Mouse (Mus musculus): ENCODE results near the gene Setd5.
A peak's percentile ranks its signal among the peaks of the same experiment; 100 is the strongest.

Setd5 gene

GRCm38 (mm10) chr6:113076686-113077516 lies at the start of gene Setd5:
TSS of gene Setd5 (plus strand) at chr6:113077365.
- peak; percentile 98 to 99 for DNase-seq

DNA sequence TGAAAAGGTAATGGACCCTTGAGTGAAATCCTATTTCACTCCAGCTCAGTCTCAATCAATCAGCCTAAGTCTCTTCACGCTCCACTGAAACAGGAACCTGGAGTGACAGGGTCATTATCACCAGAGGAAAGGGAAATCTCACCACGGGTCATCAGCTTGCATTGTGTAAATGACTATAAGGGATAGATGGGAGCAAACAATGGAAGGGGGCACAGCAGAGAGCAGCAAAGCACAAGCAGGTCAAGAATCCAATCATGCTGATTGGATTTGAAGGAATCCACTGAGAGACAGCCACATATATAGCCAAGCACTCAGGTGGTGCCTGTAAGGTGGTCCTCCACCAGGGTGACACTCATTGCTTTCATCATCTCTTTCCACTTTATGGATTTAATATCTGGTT lies 49.7 kb upstream of the Setd5 start:
- no peak for DNase-seq

DNA sequence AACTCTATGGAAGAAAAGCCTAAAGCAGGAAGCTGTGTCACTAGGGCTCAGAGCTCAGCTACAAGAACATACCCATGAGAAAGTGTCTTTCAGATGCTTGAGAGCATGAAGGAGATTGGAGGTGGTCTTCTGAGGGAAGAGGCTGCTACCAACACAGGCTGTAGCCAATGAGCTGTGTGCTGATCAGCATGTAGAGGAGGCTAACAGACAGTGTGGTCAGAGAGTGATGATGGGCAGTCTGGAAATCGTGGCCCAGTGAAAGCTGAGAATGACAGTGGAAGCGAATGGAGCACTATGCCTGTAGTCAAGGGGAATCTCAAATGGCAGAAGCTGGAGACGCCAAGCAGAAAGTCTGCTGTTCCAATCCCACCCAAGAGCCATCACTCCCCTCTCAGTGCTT lies 48.2 kb upstream of the Setd5 start:
- no peak for DNase-seq

- peak in 1 of 2 experiments; percentile 22 for DNase-seq
Measured at GRCm38 (mm10) chr6:113030553-113030952, 46.6 kb upstream of the Setd5 start.

DNA sequence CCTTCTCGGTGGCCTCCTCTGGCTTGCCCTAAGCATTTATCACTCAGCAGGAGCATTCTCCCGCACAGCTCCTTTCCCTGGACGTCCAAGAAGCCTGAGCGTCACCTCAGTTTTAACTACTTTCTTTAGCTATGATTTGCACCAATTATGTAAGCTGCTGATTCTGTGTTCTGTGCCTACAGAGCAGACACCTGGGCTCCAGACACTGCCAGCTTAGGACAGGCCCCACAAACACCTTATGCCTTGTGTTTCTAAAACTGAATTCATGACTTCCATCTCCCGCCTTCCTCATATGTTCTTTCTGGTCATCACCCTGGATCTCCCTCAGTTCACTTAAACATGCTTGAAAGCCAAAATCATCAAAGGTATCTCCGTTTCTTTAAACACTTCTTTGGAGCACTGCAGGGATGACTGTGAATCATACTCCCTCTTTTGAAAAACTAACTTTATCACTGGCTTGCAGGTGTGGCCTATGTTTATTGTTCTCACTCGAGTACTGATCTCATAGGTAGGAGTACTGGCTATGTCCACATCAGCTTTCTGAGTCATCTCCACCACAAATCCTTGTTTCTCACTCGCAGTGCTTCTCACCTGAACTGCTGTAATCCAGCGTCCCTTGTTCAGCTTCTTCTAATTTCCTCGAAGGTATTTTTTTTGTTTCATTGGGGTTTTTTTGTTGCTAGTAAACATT lies 46.0 kb upstream of the Setd5 start:
- peak in 1 of 2 experiments; percentile 26 for DNase-seq

DNA sequence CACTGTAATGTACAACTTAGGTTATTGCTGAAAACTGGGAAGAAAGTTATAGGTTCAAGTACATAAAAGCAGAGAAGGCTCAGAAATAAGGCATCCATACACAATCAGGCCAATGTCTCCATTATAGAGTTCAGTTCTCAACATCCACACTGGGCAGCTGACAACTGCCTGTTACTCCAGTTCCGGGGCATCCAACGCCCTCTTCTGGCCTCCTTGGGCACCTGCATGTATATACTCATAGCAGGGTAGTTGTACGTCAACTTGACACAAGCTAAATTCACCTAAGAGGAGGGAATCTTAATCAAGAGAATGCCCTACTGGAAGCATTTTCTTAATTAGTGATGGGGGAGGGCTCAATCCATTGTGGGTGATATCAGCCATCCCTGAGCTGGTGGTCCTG lies 45.0 kb upstream of the Setd5 start:
- DNase-seq = no peak

DNA sequence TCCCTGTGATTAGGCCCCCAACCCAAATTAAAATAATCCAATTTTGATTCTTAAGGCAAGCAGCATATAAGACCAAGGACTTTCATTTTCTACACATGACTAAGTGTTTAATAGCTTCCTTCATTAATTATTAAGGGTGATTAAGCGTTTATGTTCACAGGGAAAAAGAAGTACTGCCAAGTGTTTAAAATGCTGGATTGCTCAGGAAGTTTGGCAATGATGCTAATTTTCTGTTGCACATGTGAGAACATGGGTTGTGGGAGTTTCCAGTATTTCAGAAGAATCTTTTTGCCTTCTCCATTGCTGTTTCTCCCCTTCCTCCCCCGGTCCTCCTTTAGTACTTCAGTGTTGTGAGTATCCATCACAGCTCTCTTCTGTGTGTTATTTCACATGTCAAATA lies 44.0 kb upstream of the Setd5 start:
- DNase-seq = no peak

GRCm38 (mm10) chr6:113034466-113034865 lies 42.7 kb upstream of the Setd5 start:
- no peak for DNase-seq

DNA sequence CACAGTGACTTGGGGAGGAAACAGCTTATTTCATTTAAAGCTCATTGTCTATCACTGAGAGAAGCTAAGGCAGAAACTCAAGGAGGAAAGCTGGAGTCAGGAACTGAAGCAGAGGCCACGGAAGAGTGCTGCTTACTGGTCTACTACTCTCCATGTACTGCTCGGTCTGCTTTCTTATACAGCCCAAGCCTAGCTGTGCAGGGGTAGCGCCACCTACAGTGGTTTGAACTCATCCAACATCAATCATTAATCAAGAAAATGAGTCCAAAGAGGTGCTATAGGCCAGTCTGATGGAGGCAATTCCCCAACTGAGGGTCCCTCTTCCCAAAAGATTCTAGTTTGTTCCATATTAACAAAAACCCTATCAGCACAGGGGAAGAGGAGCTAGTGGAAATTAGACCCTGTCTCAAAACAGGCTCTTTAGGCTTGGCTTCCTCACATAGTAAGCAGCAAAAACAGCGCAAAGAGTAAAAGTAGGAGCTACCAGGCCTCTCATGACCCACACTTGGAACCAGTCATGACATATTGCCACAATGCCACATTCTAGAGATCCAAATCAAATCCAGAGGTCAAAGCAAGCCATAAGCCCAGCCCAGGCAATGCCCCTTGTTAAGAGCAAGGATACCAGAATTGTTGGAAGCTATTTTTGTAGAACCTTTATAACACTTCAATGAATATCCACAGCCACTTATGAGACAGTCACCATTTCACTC lies 40.5 kb upstream of the Setd5 start:
- DNase-seq = no peak

GRCm38 (mm10) chr6:113037946-113038734 lies 39.0 kb upstream of the Setd5 start:
- peak; percentile 72 to 79 for DNase-seq

DNA sequence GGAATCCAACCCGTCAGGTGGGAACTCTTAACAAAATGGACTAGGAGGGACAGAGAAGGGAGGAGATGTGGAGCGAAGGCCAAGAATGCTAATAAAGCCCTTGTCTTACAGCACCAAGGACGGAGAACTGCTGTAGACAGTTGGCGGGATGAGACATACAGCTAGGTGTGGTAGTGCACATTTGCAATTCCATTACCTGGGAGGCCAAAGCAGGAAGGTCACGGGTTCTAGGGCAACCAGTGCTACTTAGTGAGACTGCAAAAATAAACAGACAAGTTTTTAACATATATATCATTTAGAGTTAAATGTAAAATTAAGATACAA lies 38.5 kb upstream of the Setd5 start:
- no peak for DNase-seq

GRCm38 (mm10) chr6:113040319-113040718 lies 36.8 kb upstream of the Setd5 start:
- no peak for DNase-seq

DNA sequence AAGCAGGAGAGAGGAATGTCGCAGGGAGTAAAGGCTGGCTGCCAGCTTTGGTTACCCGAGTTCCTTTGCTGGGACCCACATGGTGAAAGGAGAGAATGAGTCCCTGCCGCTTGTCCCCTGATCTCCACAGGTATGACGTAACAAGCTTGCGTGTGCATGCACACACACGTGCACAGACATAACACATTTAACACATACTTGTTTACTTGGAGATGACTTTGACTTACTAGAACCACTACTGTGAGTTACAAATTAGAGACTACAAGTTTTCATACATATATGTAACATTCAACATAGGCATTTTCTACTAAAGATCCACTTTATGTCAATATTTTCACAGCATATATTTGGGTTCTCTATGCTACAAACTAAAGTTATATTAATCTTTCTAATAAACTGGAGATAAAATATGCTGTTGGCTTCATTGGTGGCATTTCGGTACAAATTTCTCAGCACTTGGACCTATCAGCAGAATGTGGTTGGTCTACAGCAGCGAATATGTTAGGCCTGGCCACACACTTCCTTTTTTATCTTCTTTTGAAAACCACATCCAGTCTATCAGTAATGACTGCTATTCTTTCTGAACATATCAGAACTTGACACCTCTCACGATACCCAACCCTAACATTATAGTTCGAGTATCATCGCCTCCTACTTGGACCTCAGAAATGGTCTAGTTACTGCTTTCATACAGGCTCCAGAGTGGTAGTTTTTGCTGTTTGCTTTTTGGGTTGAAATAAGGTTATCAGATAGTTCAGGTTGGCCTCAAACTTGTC lies 35.8 kb upstream of the Setd5 start:
- no peak for DNase-seq

GRCm38 (mm10) chr6:113045575-113045974 lies 31.6 kb upstream of the Setd5 start:
- no peak for DNase-seq

DNA sequence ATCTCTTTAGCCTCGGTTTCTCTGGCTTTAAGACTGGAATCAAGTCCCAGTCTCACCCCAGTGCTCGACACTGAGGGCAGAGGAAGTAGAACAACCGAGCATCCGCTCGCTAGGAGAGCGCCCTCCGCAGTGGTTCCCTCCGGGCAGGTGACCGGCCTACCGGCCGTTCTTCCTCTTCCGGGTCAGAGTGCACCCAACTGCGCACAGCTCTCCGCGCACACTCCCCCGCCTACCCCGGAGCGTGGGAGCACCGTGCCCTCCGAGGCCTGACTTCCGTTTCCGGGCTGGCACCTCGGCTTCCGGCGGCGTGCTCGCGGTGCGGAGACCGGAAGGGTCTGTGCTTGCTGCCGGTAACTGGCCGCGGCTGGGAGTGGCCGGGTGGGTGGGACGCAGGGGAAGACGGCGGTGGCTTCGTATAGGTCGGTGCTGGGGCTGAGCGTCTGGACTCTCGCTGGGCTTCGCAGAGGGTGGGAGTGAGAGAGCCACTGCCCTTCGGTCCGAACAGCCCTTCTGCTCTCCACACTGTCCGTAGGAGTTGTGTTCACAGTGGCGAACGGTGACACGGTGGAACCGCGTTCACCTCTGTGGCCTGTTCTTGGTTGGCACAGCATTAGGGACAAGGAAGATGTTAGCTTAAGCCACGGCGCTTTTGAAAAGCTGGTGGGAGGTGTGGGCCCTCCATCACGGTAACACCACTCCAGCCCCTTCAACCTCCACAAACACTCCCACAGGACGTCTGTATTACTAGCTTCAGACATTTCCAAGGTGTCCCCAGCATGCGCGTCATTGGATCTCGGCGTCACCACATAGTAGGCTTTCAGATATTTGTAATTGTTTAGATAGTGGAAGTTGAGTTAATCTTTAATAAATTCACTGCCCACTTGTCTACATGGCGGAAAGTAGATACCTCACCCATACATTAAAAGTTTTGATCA lies 30.9 kb upstream of the Setd5 start, which contains the start of gene Thumpd3:
TSS of gene Thumpd3 (plus strand) at position 185 of the 935 bp plus-strand sequence.
- peak; percentile 96 to 97 for DNase-seq

- peak in 1 of 2 experiments; percentile 4 for DNase-seq
Measured at GRCm38 (mm10) chr6:113047016-113047746, 30.0 kb upstream of the Setd5 start.

DNA sequence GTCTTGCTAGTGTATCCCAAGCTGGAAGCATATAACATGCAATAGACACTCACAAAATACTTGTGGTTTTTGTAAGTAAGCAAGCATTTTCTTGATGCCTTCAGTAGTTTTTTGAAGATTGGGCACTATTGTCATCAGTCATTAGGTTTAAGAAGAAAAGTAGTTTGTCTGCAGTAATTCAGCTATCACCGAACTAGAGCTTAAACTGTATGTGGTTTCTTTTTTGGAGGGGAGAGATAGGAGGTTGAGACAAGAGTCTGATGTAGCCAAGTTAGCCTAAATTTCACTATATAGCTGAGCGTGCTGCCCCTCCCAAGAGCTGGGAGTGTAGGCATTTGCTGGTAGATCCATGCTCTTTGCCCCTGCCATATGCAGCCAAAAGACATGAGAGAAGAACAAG lies 28.8 kb upstream of the Setd5 start:
- no peak for DNase-seq

DNA sequence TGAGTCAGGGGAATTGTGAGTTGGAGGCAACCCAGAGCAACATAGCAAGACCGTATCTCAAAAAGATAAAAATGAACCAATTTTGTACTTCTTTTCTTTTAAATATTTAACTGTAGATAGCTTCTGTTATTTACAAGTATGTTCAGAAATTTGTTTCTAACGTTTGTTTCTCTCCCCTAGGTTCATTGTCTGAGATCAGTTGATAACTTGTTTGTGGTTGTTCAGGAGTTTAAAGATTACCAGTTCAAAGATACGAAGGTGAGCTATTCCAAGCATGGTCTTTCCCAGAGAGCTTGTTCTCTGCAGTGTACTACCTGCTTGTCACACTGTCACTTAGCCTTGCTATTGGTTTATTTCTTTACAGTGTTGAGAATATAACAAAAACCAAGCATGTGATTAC lies 28.0 kb upstream of the Setd5 start:
- DNase-seq = no peak

DNA sequence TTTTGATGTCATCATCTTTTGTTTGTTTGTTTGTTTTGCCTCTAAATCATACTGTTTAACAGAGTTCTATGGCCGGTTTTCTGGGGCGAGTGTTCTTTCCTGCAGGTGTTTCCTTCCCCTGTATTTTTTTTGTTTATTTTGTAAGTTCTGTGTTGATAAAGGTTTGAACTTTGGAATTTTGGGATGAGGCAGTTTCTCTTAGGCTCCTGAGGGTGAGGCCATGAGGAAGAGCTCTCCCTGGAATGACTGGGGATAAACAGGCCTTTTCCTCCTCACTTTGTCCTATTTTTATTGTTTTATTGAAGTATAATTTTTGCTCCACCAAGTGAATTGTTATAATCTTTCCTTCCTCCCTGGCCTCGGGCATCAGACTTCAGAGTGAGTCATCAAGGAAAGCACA lies 24.2 kb upstream of the Setd5 start:
- no peak for DNase-seq

GRCm38 (mm10) chr6:113054552-113055107 lies 22.5 kb upstream of the Setd5 start:
- no peak for DNase-seq

Measured in cerebellum, adult 18-20 months (tissue).